Mouse (Mus musculus): ENCODE results near the gene Vmn2r92.
"Not testable (repeated sequence)": the region's sequence is repeated elsewhere in the genome, so short reads cannot be mapped to it uniquely, and the experiment has no call there.

The Vmn2r92 gene

GRCm38 (mm10) chr17:18151587-18151986 lies at the start of gene Vmn2r92:
TSS of gene Vmn2r92 (plus strand) at chr17:18151887.
- in situ Hi-C loops (cut with MboI; ENCODE audit: low sequenced_read_pairs), result not testable (repeated sequence)

GRCm38 (mm10) chr17:18102265-18102664 lies 49.4 kb upstream of the Vmn2r92 start:
- in situ Hi-C loops (cut with MboI; ENCODE audit: low sequenced_read_pairs), result not testable (repeated sequence)

GRCm38 (mm10) chr17:18161194-18161593 lies 9.5 kb downstream of the Vmn2r92 start:
- in situ Hi-C loops (cut with MboI; ENCODE audit: low sequenced_read_pairs), result not testable (repeated sequence)

- in situ Hi-C loops (cut with MboI; ENCODE audit: low sequenced_read_pairs), result no loop called here
These were observed 38.0 kb downstream of the Vmn2r92 start for GRCm38 (mm10) chr17:18189732-18190131.

- in situ Hi-C loops (cut with MboI; ENCODE audit: low sequenced_read_pairs), result no loop called here
These were observed 69.6 kb downstream of the Vmn2r92 start for GRCm38 (mm10) chr17:18221300-18221699.

- in situ Hi-C loops (cut with MboI; ENCODE audit: low sequenced_read_pairs), result no loop called here
These were observed 80.3 kb downstream of the Vmn2r92 start for GRCm38 (mm10) chr17:18231996-18232395.

GRCm38 (mm10) chr17:18236931-18237330 lies 85.2 kb downstream of the Vmn2r92 start:
- in situ Hi-C loops (cut with MboI; ENCODE audit: low sequenced_read_pairs), result no loop called here

Measured in CH12F3 (cell line).